Mouse (Mus musculus) heart, postnatal 0 days (tissue): ENCODE measurements around the gene Gm27021.

Experiments
- CTCF ChIP-seq: IDR thresholded peaks from 2 replicates; pipeline ENCODE4 v1.5.1; 2016; ENCODE audit warnings: antibody characterized with exemption, control low read depth, low read depth
- EP300 ChIP-seq: IDR thresholded peaks from 2 replicates; pipeline ENCODE4 v1.6.1; 2016; ENCODE audit warnings: antibody characterized with exemption, low read depth

- TF ChIP-seq EP300 = no peak
- no peak for TF ChIP-seq CTCF
Measured at GRCm38 (mm10) chr8:120614491-120614890, 53.4 kb downstream of the Gm27021 start.
